Mouse (Mus musculus) limb, embryonic 14.5 days (tissue): Measurements from ENCODE around the gene Klf15. TPM values are rescaled to one million over a fixed set of nuclear protein-coding genes. Genes with fewer than 3 reads are reported as not detected.

Source experiments
- ATAC-seq: fragments of 200-750 bp; cut with Nextera tagmentation; 2 replicates; pipeline ENCODE4 v1.8.0; 2017; ENCODE audit warnings: low read depth, moderate number of reproducible peaks, moderate TSS enrichment; ENCODE audit not compliant: low FRiP score
- DNase-seq: peaks from one replicate; pipeline ENCODE4 v3.0.0-alpha.2; 2015; ENCODE audit warnings: low spot score
- H3K27ac ChIP-seq: fragments of 300-500 bp; sonication (generic); replicated peaks from 2 replicates; pipeline ENCODE4 v1.5.1; 2014; ENCODE audit warnings: low read depth, mild to moderate bottlenecking, low read length, moderate library complexity, mixed read lengths
- H3K27me3 ChIP-seq: fragments of 300-500 bp; sonication (generic); 2 replicates; pipeline ENCODE4 v1.6.1; 2014; ENCODE audit warnings: low read length, mixed read lengths; ENCODE audit not compliant: control insufficient read depth, insufficient read depth
- H3K36me3 ChIP-seq: fragments of 300-500 bp; sonication (generic); 2 replicates; pipeline ENCODE4 v1.6.1; 2014; ENCODE audit warnings: mild to moderate bottlenecking, low read length, moderate library complexity, mixed read lengths; ENCODE audit not compliant: control insufficient read depth, insufficient read depth
- H3K4me1 ChIP-seq: fragments of 300-500 bp; sonication (generic); 2 replicates; pipeline ENCODE4 v1.6.1; 2014; ENCODE audit warnings: antibody characterized with exemption, low read length, mixed read lengths; ENCODE audit not compliant: control insufficient read depth, insufficient read depth
- H3K4me2 ChIP-seq: fragments of 300-500 bp; sonication (generic); replicated peaks from 2 replicates; pipeline ENCODE4 v1.6.1; 2014; ENCODE audit warnings: low read depth, mild to moderate bottlenecking, low read length, moderate library complexity; ENCODE audit not compliant: severe bottlenecking
- H3K4me3 ChIP-seq: fragments of 300-500 bp; sonication (generic); replicated peaks from 2 replicates; pipeline ENCODE4 v1.5.1; 2014; ENCODE audit warnings: low read length
- H3K9ac ChIP-seq: fragments of 300-500 bp; sonication (generic); 2 replicates; pipeline ENCODE4 v1.6.1; 2014; ENCODE audit warnings: mild to moderate bottlenecking, low read depth, low read length, moderate library complexity; ENCODE audit not compliant: severe bottlenecking
- H3K9me3 ChIP-seq: fragments of 300-500 bp; sonication (generic); 2 replicates; pipeline ENCODE4 v1.6.1; 2016; ENCODE audit warnings: low read length; ENCODE audit not compliant: control insufficient read depth
- POLR2A ChIP-seq: fragments of 200-500 bp; IDR thresholded peaks from 2 replicates; pipeline ENCODE4 v1.8.0; 2012; ENCODE audit warnings: inconsistent platforms, mild to moderate bottlenecking, moderate library complexity, borderline replicate concordance; ENCODE audit not compliant: insufficient read depth, insufficient read length; ENCODE audit errors: extremely low read depth
- WGBS: fragments of 180-500 bp; shearing (Covaris S2); extraction: QIAGEN DNeasy Blood & Tissue Kit; methylation state at CpG from one replicate; pipeline ENCODE4 v1.1.7; 2014; 5-methylcytosine and 5-hydroxymethylcytosine counted together
- polyA plus RNA-seq, 2 experiments: library from polyadenylated mRNA; depleted of rRNA in 1 of 2; stranded (reverse) in 1 of 2; unstranded in 1 of 2; fragments of >200 nt; fragmentation: Nextera tagmentation in 1 of 2; extraction: Ambion mirVana in 1 of 2; gene quantifications; 2 replicates each; pipeline versions ENCODE4 v1.2.1 to v1.2.3; 2012 to 2014

Klf15 gene
- polyA plus RNA-seq, 2 experiments = 5.3 to 7.0 TPM

DNA sequence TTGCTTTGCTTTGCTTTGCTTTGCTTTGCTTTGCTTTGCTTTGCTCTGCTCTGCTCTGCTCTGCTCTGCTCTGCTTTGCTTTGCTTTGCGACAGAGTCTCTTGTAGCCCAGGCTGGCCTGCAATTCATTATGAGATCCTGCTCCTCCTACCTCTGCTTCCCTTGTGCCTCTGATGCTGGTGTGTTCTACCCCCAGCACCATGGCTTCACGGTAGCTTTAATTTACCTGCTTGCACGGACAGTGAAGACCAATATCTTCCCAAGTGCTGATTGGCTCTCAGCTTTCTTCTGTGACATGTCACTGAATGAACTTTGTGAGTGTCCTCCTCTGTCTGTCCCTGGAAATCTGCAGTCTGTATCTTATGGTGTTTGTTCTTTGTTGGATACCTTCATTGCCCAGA, 25.3 kb upstream of the Klf15 start:
- H3K4me1 ChIP-seq = no peaks in the 10 kb centered on the region
- ATAC-seq = no peak
- no peak overlapping the region for H3K27ac ChIP-seq

DNA sequence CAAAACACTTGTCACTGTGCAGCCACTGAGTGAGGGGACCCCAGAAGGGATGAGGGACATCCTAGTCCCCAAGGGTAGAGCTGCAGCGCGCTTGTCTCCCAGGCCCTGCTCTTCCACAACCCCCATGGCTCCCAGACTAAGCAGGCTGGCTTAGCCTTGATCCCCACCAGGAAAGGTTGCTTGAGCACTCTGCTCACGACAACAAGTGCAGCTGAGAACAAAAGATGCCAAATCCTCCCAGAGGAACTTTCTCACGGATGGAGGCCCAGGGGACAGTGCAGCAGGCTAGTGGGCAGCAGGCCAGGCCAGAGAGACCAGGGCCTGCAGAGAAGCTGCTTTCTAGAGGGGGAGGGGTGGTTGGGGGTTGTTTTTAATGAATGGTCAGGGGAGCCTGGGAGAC, 15.5 kb upstream of the Klf15 start:
- H3K4me3 ChIP-seq = no peak overlapping the region
- no peaks in the 10 kb centered on the region for H3K4me1 ChIP-seq

More for the DNA sequence above, 25.3 kb upstream of the Klf15 start:
- TF ChIP-seq POLR2A = no peak
- Histone ChIP-seq H3K4me3 (no peak overlapping the region), H3K9ac (no peak overlapping the region), H3K36me3 (no peaks in the 10 kb centered on the region), H3K27me3 (no peaks in the 10 kb centered on the region), H3K9me3 (no peaks in the 10 kb centered on the region), H3K4me2 (no peak overlapping the region)
- DNase-seq = no peak
- 85% methylated on average over 3 of the region's 3 CpGs for WGBS

DNA sequence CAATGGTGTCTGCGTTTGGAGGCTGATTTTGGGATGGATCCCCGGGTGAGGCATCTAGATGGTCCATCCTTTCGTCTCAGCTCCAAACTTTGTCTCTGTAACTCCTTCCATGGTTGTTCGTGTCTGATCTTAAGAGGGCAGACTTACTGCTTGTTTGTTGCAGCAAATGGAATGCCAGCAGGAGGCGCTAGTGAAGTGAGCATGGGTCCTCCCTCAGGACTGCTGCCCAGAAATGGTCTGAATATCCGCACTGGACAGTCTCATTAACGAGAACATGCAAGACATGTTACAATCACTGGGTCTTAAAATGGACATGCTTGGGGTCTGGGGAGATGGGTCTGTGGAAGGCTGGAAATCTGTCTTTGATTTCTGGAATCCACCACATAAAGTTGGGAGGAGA, 12.2 kb upstream of the Klf15 start:
- Histone ChIP-seq H3K4me2 (no peak overlapping the region), H3K27ac (no peak overlapping the region), H3K4me3 (no peak overlapping the region), H3K27me3 (no peaks in the 10 kb centered on the region), H3K9ac (no peak overlapping the region), H3K36me3 (no peaks in the 10 kb centered on the region), H3K4me1 (no peaks in the 10 kb centered on the region), H3K9me3 (no peaks in the 10 kb centered on the region)
- TF ChIP-seq POLR2A = no peak
- ATAC-seq (no peak), DNase-seq (peak; percentile 49)
- 24% methylated on average over 7 of the region's 7 CpGs for WGBS

More for the DNA sequence above, 15.5 kb upstream of the Klf15 start:
- Histone ChIP-seq H3K9me3 (no peaks in the 10 kb centered on the region), H3K27ac (no peak overlapping the region), H3K4me2 (no peak overlapping the region), H3K9ac (no peak overlapping the region), H3K27me3 (no peaks in the 10 kb centered on the region), H3K36me3 (no peaks in the 10 kb centered on the region)
- ATAC-seq = no peak
- no peak for TF ChIP-seq POLR2A
- no peak for DNase-seq
- 46% methylated on average over 4 of the region's 4 CpGs for WGBS

DNA sequence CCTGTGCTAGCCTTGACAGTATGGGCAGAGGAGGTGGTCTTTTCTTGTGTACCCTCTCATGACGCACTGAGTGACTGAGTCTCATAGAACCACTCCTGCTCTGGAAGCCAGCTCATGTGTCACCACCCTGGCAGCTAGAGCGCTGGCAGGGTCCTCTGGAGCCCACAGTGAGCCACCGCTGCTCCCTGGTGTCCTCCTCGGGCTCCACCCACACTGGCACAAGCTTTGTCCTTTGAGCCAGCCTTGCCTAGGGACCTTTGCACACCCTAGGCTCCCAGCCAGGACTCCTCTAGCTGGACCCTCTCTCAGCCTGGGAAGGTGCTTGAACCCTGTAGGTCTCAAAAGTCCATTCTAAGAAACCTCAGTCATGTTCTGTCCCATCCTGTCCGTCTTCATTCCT, 11.7 kb upstream of the Klf15 start:
- Histone ChIP-seq H3K4me3 (no peak overlapping the region), H3K36me3 (no peaks in the 10 kb centered on the region), H3K27ac (no peak overlapping the region), H3K9me3 (no peaks in the 10 kb centered on the region), H3K9ac (no peak overlapping the region), H3K27me3 (no peaks in the 10 kb centered on the region), H3K4me1 (no peaks in the 10 kb centered on the region), H3K4me2 (no peak overlapping the region)
- ATAC-seq (no peak), DNase-seq (no peak)
- no peak for TF ChIP-seq POLR2A
- WGBS = 69% methylated on average over 5 of the region's 5 CpGs

DNA sequence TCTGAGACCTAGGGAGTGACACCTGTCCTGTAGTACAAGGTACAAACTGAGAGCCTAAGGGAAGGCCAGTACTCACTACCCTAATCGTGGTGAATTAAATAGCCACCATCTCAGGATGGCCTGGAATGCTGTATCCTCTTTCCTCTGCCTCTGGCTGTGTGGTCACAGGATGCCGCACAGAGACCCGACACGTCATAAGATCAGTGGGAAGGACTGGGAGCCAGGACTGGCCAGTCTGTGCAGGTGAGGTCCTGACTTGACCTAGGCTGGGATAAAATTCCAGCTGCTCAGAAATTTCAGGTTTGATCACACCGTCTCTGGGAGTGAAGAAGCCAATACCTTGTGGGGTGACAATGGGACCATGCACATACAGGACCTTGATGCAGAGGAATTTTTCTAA, 10.9 kb upstream of the Klf15 start:
- ATAC-seq = no peak
- Histone ChIP-seq H3K9me3 (no peaks in the 10 kb centered on the region), H3K27ac (no peak overlapping the region), H3K4me1 (no peaks in the 10 kb centered on the region), H3K4me3 (no peak overlapping the region), H3K27me3 (no peaks in the 10 kb centered on the region), H3K9ac (no peak overlapping the region), H3K4me2 (no peak overlapping the region), H3K36me3 (no peaks in the 10 kb centered on the region)
- no peak for TF ChIP-seq POLR2A
- no peak for DNase-seq
- 86% methylated on average over 5 of the region's 5 CpGs for WGBS

DNA sequence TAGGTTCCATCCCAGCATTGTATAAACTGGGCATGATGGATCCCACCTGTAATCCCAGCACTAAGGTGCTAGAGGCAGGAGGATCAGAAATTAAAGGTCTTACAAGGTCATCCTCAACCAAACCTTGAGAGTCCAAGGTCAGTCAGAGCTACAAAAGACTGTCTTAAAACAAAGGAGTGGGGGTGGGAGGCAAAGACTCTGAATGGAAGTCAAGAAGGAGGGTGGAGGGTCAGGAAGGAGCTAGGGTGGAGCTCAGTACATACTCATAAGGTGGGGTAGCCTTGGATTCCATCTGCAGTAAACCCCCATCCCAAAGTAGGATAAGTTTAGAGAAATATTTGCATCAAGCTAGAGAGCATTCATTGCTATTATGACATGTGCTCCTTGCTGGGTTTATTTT, 9.8 kb upstream of the Klf15 start:
- no peak for TF ChIP-seq POLR2A
- H3K4me1 ChIP-seq = no peaks in the 10 kb centered on the region
- ATAC-seq = no peak

More for the DNA sequence above, 9.8 kb upstream of the Klf15 start:
- H3K4me2 ChIP-seq = no peak overlapping the region
- H3K4me3 ChIP-seq = no peak overlapping the region
- no peak overlapping the region for H3K9ac ChIP-seq
- DNase-seq = no peak
- H3K27ac ChIP-seq = no peak overlapping the region
- no peaks in the 10 kb centered on the region for H3K36me3 ChIP-seq
- no peaks in the 10 kb centered on the region for H3K9me3 ChIP-seq
- no peaks in the 10 kb centered on the region for H3K27me3 ChIP-seq
